Mouse (Mus musculus): Measurements from ENCODE around the gene Lrrc49.

Gene Lrrc49

GRCm38 (mm10) chr9:60687891-60688324, at the start of gene Lrrc49:
Gene Lrrc49, minus strand, starts transcription at chr9:60688158.
- peak; percentile 92 for DNase-seq

- no peak for DNase-seq
These were observed 46.4 kb upstream of the Lrrc49 start for GRCm38 (mm10) chr9:60734321-60734720.

GRCm38 (mm10) chr9:60724968-60725367, 37.0 kb upstream of the Lrrc49 start:
- no peak for DNase-seq

- DNase-seq, result no peak
These were observed 31.7 kb upstream of the Lrrc49 start for GRCm38 (mm10) chr9:60719687-60720086.

DNA sequence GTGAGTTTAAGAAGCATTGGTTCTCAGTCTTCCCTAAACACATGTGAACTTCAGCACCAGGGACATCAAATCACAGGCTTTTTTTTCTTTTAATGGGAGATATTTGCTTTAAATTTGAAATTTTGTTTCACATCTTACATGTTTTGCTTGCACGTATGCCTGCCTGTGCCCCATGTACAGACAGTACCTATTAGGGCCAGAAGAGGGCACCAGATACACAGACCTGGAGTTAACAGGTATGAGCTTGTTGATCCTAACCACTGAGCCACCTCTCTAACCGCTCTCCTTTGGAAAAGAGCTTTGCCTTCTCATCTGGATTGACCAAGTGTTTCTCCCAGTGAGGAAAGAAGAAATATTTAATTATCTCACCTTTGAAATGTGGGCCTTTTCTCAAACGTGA, 30.3 kb upstream of the Lrrc49 start:
- peak; percentile 43 for DNase-seq

DNA sequence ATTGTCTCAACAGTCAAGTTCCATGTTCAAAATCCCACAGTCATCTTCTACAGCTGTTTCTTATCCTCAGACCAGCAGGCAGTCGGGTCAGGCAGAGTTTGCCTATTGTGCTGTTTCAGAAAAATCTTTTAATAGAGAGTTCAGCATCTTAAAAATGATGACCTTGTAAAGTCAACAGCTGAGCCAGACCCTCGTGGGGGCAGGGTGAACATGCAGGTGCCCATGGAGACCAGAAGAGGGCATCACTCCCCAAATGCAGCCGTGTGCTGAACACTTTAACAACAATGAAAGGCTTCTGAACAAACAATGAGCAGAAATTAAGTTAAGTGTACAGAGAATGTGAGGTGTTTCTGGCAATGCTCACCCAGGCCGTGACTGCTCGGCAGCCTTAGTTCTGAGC, 27.9 kb upstream of the Lrrc49 start:
- DNase-seq, result no peak

GRCm38 (mm10) chr9:60715271-60715670, 27.3 kb upstream of the Lrrc49 start:
- DNase-seq, result no peak

DNA sequence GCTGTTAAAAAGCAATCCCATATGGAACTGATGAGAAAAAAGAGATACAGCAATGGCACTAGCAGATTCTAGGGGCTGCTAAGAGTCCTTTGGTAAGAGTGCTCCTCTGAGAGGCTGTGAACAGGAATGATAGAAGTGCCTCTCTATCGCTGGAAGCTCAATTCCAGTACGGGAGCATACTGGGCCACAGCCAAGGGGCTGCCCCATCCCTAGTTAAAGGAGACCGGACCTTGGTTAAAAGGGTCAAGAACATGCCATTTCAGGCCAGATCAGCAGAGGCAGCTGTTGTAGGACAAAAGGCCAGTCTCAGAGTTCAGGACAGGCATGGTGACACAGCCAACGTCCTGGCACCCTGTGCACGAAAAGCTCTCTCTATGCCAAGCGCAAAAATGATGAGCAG, 26.2 kb upstream of the Lrrc49 start:
- peak; percentile 48 for DNase-seq

GRCm38 (mm10) chr9:60713616-60714015, 25.7 kb upstream of the Lrrc49 start:
- DNase-seq, result peak; percentile 41

GRCm38 (mm10) chr9:60712771-60713541, 25.0 kb upstream of the Lrrc49 start, which contains the start of gene Larp6:
Gene Larp6, plus strand, starts transcription at chr9:60712989.
- peak; percentile 77 for DNase-seq

DNA sequence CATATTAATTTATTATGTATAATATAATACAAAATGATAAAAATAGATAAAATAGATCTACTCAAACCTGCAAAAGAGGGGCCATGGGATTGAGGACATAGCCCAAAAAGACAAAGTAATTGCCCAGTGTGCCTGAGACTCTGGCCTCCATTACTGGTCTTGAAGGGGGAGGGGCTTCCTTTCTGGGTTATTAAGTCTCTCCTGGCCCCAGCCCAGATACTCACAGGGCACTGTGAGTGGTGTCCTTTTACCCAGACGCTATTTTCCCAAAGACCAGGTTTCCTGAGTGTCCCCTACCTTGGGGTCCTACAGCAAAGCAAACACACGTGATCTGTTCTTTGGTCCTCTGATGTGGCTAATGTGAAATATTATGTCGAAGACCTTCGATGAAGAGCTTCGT, 24.1 kb upstream of the Lrrc49 start:
- DNase-seq, result peak; percentile 23

GRCm38 (mm10) chr9:60709721-60710120, 21.8 kb upstream of the Lrrc49 start:
- DNase-seq, result no peak

GRCm38 (mm10) chr9:60708606-60709005, 20.6 kb upstream of the Lrrc49 start:
- no peak for DNase-seq

- no peak for DNase-seq
These were observed 19.6 kb upstream of the Lrrc49 start for GRCm38 (mm10) chr9:60707594-60707993.

DNA sequence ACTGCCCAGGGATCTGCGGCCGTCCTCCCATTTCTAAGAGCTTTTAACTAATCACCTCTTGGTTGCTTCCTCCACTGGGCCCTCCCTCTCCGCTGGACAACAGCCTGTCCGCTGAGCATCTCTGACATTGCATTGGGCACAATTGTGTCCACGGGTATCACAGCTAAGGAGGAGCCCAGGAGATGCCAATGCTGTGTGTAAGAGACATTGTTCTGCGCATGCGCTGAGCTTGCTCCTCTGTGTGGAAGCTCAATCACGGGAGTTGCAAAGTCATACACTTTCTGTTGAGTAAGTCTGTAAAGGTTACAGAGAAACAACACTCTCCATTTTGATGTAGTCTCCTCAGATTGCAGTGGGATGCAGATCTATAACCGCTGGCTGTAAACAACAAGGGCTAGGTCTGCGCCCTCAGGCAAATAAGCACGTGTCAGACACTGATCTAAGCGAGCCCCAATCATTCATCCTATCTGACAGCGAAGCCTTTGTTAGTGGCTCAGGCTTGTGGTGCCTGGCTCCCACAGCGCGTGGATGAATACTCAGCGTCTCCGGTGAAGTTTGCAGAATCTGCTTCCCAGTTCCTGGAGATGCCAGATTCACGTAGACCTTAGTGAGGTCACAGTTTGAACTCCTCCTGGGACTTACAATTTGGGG, 11.7 kb upstream of the Lrrc49 start:
- DNase-seq, result no peak

DNA sequence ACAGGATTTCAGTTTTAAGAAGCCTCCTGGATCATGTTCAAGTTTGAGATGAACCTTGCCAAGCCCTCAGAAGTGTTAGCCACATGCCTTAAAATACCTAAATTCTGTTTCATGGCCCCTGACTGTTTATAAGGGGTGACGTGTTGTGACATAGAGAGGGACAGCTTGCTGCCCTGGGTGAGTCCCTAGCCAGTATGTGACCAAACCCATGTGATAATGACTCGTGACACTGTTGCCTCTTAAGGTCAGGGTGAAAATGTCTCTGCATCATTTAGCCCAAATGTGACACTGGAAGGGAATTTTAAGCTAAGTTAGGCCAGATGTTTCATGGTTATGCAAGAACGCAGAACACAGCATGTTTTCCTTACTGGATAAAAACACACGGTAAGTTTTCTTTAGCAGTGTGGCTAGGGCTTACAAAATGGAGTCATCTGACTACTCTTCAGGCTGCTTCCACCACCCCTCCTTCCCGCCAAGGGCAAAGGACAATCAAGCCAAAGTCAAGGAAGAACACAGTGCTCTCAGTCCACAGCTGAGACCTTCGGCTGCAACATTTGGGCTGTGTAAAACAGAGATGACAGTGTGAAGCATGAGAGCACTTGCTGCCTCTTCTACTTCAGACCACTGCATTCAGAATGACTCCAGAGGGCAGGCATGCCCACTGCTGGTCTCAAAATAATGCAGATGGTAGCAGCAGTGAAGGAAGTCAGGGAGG, 8.5 kb upstream of the Lrrc49 start:
- no peak for DNase-seq

DNA sequence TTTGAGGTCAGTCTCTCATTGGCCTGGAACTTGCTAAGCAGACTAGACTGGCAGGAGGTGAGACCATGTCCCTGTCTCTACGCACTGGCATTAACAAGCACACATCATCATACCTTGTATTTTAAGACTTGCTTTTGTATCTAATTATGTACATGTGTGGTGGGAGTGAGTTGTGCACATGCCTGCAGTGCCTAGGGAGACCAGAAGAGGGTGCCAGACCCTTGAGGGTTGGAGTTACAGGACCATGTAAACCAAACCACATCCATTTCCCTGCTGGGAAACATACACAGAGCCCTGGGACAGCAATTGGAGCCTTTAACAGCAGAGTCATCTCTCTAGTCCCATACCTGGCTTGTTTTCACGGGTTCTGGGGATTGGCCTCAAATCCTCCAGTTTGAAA, 6.0 kb upstream of the Lrrc49 start:
- DNase-seq, result no peak

GRCm38 (mm10) chr9:60692624-60693023, 4.7 kb upstream of the Lrrc49 start:
- DNase-seq, result no peak

DNA sequence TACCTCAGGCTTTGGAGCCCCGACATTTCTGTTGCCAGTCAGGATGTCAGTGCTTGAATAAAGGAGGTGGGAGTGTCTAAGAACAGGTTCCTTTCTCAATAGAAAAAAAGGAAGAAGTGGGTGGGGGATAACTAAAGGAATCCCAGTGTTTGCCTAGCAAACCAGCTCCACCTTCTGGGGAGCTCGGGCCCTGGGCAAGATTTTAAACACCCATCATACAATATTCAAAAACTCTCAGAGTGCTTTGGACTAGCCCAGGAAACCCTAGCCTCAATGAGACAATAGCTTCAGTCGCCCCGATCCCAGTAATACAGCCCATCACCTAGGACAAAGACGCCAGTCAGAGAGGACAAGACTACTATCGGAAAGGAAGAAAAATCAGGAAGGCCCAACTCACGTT, 543 bp downstream of the Lrrc49 start:
- no peak for DNase-seq

DNA sequence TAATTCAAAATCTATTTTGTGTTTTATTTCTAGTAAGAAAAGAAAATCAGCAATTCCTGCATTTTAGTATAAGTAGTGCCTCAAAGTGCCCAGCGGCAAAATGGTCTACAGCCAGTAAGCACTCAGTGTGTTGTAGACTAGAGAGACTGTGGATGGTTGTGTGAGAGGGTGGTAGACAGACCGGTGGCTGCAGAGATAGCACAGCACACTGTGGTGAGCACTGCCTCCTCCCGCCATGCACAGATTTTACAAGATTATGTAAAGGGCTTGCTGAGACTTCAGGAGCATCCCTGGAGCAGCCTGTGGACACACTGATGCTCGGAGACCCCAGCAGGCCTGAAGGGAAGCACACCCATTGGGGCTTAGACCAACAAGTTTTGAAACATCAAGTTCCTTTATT, 5.2 kb downstream of the Lrrc49 start:
- no peak for DNase-seq

- DNase-seq, result no peak
These were observed 7.0 kb downstream of the Lrrc49 start for GRCm38 (mm10) chr9:60681005-60681404.

GRCm38 (mm10) chr9:60678913-60679312, 9.0 kb downstream of the Lrrc49 start:
- no peak for DNase-seq

- DNase-seq, result no peak
These were observed 11.5 kb downstream of the Lrrc49 start for GRCm38 (mm10) chr9:60676429-60676828.

DNA sequence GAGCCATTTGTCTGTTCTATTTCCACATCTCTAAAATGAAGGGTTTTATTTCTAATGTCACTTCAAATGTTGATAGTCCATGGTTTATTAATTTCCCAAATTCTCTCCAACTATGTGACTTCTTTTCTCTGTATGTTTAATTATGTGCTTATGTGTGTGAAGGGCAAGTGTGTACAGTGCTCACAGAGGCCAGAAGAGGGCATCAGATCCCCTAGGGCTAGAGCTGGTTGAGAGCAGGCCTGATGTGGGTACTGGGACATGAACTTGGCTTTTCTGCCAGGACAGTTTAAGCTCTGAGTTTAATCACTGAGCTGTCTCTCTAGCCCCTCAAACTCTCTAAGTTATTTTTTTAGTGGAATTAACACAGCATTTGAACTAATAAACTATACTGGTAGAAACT, 13.2 kb downstream of the Lrrc49 start:
- DNase-seq, result no peak
